Mouse (Mus musculus) left cerebral cortex, adult 2 months (tissue): Measurements from ENCODE around the gene Taok1. TPM values are rescaled to one million over a fixed set of nuclear protein-coding genes. Genes with fewer than 3 reads are reported as not detected.

Experiments used
- DNase-seq, 2 experiments: peaks; one replicate each; pipeline ENCODE4 v3.0.0; 2021 to 2022; ENCODE audit warnings: low spot score in 2 of 2, mixed read lengths in 1 of 2; ENCODE audit errors: extremely low spot score in 1 of 2
- H3K27ac ChIP-seq: fragments of 200-600 bp; 2 replicates; pipeline ENCODE4 v1.8.1; 2022
- H3K4me3 ChIP-seq: fragments of 200-600 bp; 2 replicates; pipeline ENCODE4 v1.8.1; 2022
- CTCF ChIP-seq: fragments of 200-600 bp; IDR thresholded peaks from 2 replicates; pipeline ENCODE4 v1.8.1; 2022; ENCODE audit warnings: antibody characterized with exemption, mild to moderate bottlenecking, moderate library complexity
- intact Hi-C: fragments of 180-260 bp; cut with DNase I; formaldehyde crosslinking; loops from one replicate; pipeline ENCODE4 v1.15.1; 2025
- total RNA-seq, 2 experiments: library from RNA; stranded (reverse); gene quantifications; 2 replicates each; pipeline ENCODE4 v1.2.3; 2021

Gene Taok1
- total RNA-seq, 2 experiments from 2014 or later: 105 TPM

DNA sequence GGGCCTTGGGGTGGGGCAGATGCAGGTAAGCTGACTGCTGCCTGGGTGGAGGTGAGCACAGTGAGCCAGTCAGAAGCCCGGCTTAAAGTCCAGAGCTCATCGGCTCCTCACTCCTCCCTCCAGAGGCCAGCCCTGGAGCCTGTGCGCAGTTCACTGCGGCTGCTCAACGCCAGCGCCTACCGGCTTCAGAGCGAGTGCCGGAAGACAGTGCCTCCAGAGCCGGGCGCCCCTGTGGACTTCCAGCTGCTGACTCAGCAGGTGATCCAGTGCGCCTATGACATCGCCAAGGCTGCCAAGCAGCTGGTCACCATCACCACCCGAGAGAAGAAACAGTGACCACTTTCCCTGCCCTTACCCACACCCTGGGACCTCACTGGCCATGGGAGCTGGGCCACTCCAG lies 101.3 kb downstream of the Taok1 start:
- Histone ChIP-seq H3K4me3 (no peak overlapping the region), H3K27ac (no peak overlapping the region)
- no peak for TF ChIP-seq CTCF
- DNase-seq: peak in 1 of 2 experiments; percentile 13
- intact Hi-C loops: loop anchor here (5.0 to 10.0 kb wide), 2 partner anchors 121 to 289 kb away; no protein-coding TSS in a partner anchor

- no peak for TF ChIP-seq CTCF
- Histone ChIP-seq H3K27ac (no peak overlapping the region), H3K4me3 (no peak overlapping the region)
- intact Hi-C loops: loop anchor here (5.0 to 10.0 kb wide), 2 partner anchors 122 to 289 kb away; no protein-coding TSS in a partner anchor
- DNase-seq: no peak
These were observed 102.2 kb downstream of the Taok1 start for GRCm38 (mm10) chr11:77505291-77505980.

DNA sequence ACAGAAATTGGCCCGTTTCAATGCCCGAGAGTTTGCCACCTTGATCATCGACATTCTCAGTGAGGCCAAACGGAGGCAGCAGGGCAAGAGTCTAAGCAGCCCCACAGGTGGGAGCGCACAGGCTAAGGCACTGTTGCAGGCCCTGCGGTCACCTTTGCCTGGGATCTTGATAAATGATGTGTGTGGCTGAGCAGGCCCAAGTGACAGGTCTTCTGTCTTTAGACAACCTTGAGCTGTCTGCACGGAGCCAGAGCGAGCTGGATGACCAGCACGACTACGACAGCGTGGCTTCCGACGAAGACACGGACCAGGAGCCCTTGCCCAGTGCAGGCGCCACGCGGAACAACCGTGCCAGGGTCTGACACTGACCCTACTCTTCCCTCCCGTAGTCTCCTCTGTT lies 103.2 kb downstream of the Taok1 start:
- intact Hi-C loops: loop anchor here (10.0 kb wide), 1 partner anchor 290 kb away; no protein-coding TSS in a partner anchor
- no peak for TF ChIP-seq CTCF
- DNase-seq: peak in 1 of 2 experiments; percentile 8

GRCm38 (mm10) chr11:77503511-77503910 lies 104.1 kb downstream of the Taok1 start:
- intact Hi-C loops: loop anchor here (10.0 kb wide), 1 partner anchor 291 kb away; no protein-coding TSS in a partner anchor
- DNase-seq: no peak
- TF ChIP-seq CTCF: no peak
- H3K4me3 ChIP-seq: no peak overlapping the region
- peak overlapping the region; percentile 40; the same call in 1 of the 2 replicates for H3K27ac ChIP-seq

More for the DNA sequence above, 103.2 kb downstream of the Taok1 start:
- Histone ChIP-seq H3K27ac (no peak overlapping the region), H3K4me3 (no peak overlapping the region)

- TF ChIP-seq CTCF: no peak
- no peak for DNase-seq
- H3K4me3 ChIP-seq: no peak overlapping the region
- no peak overlapping the region; the same call in 1 of the 2 replicates for H3K27ac ChIP-seq
- intact Hi-C loops: loop anchor here (10.0 kb wide), 1 partner anchor 292 kb away; no protein-coding TSS in a partner anchor
These were observed 105.1 kb downstream of the Taok1 start for GRCm38 (mm10) chr11:77502481-77502880.

DNA sequence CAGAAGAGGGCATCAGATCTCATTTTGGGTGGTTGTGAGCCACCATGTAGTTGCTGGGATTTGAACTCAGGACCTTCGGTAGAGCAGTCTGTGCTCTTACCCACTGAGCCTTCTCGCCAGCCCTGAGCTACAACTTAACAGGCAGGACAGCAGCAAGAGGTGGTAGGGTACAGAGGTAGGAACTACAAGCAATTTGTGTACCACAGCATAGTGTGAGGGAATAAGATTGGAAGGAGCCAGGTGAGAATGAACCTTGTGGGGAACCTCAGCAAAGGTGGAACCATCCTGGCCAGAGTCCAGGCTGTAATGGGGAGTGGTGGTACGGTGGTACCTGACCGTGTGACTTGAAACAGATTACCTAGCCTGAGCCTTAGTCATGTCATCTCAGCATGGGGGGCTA lies 105.6 kb downstream of the Taok1 start:
- TF ChIP-seq CTCF: no peak
- Histone ChIP-seq H3K27ac (0 out of 2 replicates have a peak overlapping the region, but pooled peaks have one; percentile 6), H3K4me3 (no peak overlapping the region)
- intact Hi-C loops: loop anchor here (1.0 to 10.0 kb wide), 2 partner anchors 11 to 293 kb away; no protein-coding TSS in a partner anchor
- no peak for DNase-seq

GRCm38 (mm10) chr11:77501392-77501791 lies 106.2 kb downstream of the Taok1 start:
- H3K4me3 ChIP-seq: no peak overlapping the region
- intact Hi-C loops: loop anchor here (1.0 to 10.0 kb wide), 2 partner anchors 10 to 293 kb away; no protein-coding TSS in a partner anchor
- peak; percentile 72 to 77 for DNase-seq
- peak; percentile 88 for TF ChIP-seq CTCF
- peak overlapping the region; percentile 71 for H3K27ac ChIP-seq

- TF ChIP-seq CTCF: no peak
- H3K27ac ChIP-seq: peak overlapping the region; percentile 71
- intact Hi-C loops: loop anchor here (1.0 to 10.0 kb wide), 2 partner anchors 9 to 294 kb away; no protein-coding TSS in a partner anchor
- no peak overlapping the region for H3K4me3 ChIP-seq
- DNase-seq: peak in 1 of 2 experiments; percentile 45
These were observed 107.0 kb downstream of the Taok1 start for GRCm38 (mm10) chr11:77500361-77501325.

DNA sequence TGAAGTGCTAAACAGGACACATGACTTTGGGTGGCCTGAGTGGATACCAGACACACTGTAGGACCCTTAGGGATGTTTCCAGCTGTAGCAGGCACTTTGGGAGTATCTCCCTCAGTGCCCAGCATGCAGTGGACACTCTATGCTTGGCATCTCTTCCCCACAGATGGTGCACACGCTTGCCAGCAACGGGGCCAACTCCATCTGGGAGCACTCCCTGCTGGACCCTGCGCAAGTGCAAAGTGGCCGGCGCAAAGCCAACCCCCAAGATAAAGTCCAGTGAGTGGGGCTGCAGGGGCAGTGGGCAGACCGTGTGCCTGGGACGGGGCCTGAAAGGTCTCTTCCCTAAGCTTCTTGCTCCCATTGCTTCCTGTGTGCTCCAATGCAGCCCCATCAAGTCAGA lies 108.3 kb downstream of the Taok1 start:
- peak in 1 of 2 experiments; percentile 37 for DNase-seq
- Histone ChIP-seq H3K4me3 (no peak overlapping the region), H3K27ac (peak overlapping the region; percentile 71)
- no peak for TF ChIP-seq CTCF
- intact Hi-C loops: loop anchor here (10.0 kb wide), 1 partner anchor 485 kb away; the partner anchor contains the start of gene Phf12

DNA sequence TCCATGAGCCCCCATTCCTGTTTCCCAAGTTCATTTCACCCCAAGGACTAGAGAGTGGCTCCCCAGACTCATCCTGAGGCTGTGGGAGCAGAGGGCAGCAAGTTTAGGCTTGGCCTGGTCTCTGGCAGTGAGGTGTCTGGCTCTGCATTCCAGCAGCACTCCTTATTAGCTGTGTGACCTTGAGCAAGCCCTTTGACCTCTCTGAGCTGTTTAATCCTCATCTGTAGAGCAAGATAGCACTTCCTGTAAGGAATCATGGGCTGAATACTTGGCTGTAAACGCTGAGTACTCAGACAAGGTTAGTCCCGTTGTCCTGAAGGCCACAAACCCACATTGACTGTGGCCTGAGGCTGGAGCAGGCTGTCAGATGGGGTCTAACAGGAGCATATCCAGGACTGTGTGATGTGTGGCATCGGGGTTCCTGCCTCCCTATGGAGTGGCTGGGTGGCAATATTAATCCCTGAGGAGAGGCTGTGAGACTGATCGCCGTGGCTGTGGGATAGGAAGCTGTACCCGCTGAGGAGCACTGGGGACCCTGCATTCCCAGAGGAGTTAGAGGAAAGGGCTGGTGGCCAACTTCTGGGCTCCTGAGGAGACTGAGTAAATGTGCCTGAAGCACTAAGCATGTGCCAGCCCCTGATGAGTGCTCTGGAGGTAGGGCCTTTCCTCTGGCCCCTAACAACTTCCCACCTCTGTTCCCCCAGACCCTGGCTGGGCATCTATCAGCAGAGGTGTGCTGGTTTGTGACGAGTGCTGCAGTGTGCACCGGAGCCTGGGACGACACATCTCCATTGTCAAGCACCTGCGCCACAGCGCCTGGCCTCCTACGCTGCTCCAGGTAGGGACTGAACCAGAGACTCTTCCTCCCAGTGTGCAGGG lies 109.1 kb downstream of the Taok1 start:
- intact Hi-C loops: loop anchor here (10.0 kb wide), 1 partner anchor 486 kb away; the partner anchor contains the start of gene Phf12
- H3K27ac ChIP-seq: peak overlapping the region; percentile 84
- no peak overlapping the region for H3K4me3 ChIP-seq
- TF ChIP-seq CTCF: no peak
- DNase-seq: no peak
